Mouse (Mus musculus): ENCODE measurements around the gene Vcl. TPM values are rescaled to one million over a fixed set of nuclear protein-coding genes. Genes with fewer than 3 reads are reported as not detected.

Gene Vcl
- 10 to 100 TPM; 62.3 to 64.9 TPM for total RNA-seq (2021)
- long read RNA-seq, experiment 1, full-length matches to known transcripts = 14 of 46 reads
- long read RNA-seq, experiment 1, partial matches to known transcripts = 12 of 46 reads
- long read RNA-seq, experiment 1, other reads (novel, unspliced or antisense) = 20 of 46 reads
- long read RNA-seq, experiment 2, full-length matches to known transcripts = 9 of 31 reads
- long read RNA-seq, experiment 2, partial matches to known transcripts = 11 of 31 reads
- long read RNA-seq, experiment 2, other reads (novel, unspliced or antisense) = 11 of 31 reads

DNA sequence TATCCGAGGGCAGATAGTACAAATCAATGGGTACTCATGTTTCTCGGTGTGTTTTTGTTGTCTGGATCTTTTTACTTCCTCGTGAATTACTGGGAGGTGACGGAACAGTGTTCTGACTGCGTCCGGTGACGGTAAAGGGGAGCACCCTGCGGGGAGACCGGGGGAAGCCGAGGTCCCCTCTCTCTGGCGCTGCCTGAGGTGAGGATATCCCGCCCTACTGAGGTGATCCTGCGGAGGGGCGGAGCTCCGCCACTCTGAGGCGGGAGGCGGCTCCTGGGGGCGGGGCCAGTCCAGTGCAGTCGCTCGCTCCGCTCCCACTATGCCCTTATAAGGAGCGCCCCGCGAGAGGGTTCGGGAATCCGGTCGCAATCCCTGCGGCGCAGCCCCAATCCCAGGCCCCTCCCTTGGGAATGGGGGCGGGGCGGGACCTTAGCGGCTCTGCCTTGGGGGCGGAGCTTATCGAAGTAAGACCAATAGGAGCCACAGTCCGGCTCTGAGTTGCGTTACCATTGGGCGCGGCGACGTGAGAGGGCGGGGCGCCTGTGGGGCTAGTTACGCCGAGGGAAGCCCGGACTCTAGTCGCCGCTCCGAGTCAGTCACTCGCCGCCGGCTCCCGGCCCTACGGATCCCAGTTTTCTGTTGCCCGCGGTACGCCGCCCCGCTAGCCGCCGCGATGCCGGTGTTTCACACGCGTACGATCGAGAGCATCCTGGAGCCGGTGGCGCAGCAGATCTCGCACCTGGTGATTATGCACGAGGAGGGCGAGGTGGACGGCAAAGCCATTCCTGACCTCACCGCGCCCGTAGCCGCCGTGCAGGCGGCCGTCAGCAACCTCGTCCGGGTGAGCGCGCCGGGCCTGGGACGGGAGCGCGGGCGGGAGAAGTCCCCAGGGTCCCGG, at the start of gene Vcl:
Gene Vcl, plus strand, starts transcription at position 551 of the 898 bp plus-strand sequence.
- DNase-seq (ENCODE audit: low spot score) = peak; percentile 100

DNA sequence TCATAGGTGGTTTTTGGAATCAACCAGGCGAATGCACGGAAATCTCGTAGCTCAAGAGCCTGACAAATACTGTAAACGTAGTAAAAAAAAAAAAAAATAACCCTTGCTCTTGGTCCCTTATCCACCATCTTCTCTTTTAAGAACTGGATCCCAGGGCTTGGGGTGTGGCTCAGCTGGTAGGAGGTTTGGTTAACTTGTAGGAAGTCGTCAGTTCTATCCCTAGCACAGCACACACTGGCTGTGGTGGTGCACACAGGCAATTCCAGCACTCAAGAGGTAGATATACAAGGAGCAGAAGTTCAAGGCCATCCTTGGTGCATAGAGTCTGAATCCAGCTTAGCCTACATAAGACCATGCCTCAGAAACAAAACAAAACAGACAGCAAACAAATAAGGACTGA, 44.5 kb upstream of the Vcl start:
- no peak for DNase-seq (ENCODE audit: low spot score)

DNA sequence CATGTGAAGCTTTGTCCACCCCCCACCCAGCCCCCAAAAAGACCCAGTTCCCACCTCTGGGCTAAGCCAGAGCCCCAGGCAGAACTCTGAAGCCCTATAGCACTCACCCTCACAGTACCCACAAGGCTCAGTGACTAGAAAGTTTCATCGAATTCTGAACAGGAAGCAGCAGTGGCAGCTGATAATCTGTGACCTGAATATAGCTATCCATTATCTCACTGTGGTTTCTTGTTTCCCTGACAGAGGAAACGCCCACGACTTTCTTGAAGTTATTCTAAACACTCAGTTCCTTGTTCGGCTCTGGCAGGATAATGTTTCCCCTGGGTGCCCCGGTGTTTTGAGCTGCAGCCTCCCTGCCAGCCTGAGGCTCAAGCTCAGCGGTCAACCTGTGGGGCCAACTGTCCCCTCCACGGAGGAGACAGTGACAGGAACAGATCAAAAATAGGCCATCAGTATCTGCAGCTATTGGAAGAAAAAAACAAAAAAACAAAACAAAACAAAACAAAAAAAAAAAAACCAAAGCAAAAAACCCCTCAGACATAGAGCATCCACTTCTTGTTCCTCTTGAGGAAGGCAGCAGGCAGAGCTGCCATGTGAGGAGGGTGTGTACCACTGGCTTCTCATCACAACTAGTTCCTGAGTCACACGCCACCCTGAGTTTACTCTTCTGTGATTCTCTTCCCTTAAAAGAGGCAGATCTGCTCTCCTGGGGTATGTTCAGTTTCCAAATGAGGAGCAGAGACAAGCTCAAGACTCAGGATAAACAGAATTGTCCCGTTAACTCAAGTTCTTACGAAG, 43.9 kb upstream of the Vcl start:
- DNase-seq (ENCODE audit: low spot score) = no peak

DNA sequence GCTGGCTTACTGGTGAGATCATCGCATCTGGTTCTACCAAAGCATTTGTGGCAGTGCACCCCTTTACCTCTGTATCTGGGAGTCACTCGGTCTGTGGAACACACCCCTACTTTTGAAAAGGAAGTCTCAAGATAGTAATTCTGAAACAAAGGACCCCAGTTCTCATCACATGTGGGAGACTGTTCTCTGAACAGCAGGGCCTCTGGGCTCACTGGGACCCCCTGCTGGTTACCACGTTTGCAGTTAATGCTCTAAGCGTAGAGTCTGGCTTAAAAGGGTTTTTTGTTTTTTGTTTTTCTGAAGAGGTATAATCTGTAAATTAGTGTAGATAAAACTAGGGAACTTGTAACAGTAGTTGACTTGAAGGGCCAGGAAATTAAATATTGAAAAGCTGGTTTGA, 42.9 kb upstream of the Vcl start:
- peak; percentile 37 for DNase-seq (ENCODE audit: low spot score)

GRCm38 (mm10) chr14:20887541-20888085, 41.6 kb upstream of the Vcl start:
- no peak for DNase-seq (ENCODE audit: low spot score)

DNA sequence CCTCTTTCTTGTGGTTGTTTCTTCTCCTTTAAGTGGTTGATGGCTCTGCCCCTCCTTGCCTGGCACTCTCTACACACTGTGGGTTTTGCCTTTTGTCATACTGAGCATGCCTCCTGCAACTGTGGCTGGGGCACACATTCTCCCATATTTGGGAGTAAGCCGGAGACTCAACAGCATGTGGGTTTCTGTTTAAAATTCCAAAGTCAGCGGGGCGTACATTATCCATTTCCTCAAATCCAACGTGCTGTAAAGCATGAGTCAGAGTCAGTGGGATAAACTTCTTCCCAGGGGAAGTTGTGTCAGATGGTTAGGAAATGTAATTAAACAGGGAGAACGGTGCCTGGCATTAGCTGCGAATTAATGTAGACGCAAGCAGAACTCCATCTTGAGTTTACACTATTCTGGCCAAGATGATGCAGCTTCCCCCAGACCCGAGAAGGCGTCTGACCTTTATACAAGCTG, 37.2 kb upstream of the Vcl start:
- peak; percentile 26 for DNase-seq (ENCODE audit: low spot score)

GRCm38 (mm10) chr14:20893815-20894214, 35.4 kb upstream of the Vcl start:
- no peak for DNase-seq (ENCODE audit: low spot score)

GRCm38 (mm10) chr14:20901267-20901666, 27.9 kb upstream of the Vcl start:
- DNase-seq (ENCODE audit: low spot score) = no peak

GRCm38 (mm10) chr14:20903137-20903536, 26.1 kb upstream of the Vcl start:
- DNase-seq (ENCODE audit: low spot score) = no peak

- DNase-seq (ENCODE audit: low spot score) = no peak
These were observed 17.4 kb upstream of the Vcl start for GRCm38 (mm10) chr14:20911811-20912210.

GRCm38 (mm10) chr14:20914415-20914814, 14.8 kb upstream of the Vcl start:
- no peak for DNase-seq (ENCODE audit: low spot score)

DNA sequence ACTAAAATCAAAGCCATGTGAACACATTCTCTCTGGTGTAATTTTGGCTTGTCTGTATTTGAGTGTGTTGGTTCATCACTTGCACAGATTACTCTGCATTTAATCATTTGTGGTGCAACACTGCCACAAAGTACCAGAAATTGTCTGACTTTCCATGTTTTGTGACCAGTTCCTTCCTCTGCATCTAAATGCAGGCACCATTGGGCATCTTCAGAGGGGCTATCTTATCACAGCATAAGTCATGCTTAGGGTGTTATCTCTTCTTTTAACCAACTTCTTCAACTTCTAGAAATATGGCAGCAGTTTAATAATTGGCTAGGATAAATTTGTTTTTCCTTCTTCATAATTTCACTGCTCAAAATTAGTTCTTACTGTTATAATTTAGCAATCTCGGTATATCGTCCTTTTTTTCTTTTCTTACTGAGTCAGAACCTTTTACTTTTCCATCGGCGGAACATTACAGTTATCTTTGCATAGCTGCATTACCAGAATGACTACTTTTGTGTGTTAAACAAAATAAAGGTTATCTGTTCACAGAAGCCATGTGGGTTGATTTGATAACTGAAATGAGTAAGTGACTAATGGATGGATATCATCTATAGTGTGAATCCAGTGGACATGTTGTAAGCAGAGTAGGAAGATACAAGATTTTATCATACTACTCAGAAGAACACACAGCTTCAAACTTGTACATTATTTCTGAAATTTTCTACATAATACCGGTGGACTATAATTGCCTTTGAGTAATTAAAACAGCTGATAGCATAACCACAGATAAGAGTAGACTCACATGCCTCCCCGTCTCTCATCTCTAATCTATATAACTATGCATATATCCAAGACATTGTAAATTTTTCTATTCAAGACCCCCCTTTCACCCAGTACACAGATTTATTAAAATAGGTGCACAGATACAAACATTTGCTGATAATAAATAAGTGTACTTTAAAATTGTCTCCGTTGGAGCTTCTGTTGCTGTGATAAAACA, 12.3 kb upstream of the Vcl start:
- DNase-seq (ENCODE audit: low spot score) = no peak

- no peak for DNase-seq (ENCODE audit: low spot score)
These were observed 5.0 kb upstream of the Vcl start for GRCm38 (mm10) chr14:20924071-20924789.

DNA sequence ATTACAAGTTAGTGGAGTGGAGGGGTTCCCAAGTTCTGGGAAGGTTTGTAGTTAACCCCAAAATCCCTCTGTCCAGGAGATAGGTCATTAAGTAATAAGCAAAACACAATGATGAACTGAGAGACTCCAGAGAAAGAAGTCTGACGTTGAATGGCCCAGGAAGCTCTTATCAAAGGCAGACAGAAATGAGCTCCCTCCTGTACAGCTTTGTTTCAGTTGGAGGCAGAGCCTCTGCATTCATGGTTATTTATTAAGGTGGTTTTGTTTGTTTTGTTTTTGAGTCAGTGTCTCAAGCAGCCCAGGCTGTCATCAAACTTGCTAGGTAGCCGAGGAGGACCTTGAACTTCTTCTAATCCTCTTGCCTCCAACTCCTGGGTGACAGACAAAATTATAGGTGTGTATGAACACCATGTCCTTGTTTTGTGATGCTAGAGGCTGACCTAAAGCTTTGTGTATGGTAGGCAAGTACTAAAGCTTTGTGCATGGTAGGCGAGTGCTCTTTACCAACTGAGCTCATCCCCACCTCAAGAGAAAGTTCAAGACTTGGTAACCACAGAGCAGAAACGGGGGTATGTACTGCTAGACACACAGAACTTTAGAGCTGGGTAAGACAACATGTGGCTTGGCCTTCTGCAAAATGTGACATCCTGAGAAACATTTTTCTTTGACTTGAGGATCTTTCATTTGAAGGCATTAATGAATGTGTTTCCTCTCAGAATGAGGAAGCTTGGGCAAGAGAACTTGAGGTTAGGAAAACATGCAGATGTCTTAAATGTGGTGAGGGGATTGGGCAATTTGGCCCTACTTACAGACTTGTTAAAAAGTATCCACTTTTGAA, 1.5 kb upstream of the Vcl start:
- DNase-seq (ENCODE audit: low spot score) = no peak

DNA sequence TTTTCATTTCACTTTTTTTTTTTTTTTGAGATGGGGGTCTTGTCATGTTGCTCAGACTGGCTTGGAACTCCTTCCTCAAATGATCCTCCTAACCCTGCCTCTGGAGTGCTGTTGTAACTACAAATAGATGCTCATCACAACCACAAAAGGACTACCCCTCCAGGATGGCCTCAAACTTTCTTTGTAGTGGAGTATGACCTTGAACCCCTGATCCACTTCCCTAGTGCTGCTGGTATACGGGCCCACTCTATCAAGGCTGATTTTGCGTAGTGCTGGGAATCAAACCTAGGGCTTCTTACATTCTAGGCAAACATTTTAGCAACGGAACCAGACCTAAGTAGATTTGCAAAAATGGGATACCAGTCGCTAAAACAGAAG, 901 bp upstream of the Vcl start:
- DNase-seq (ENCODE audit: low spot score) = no peak

DNA sequence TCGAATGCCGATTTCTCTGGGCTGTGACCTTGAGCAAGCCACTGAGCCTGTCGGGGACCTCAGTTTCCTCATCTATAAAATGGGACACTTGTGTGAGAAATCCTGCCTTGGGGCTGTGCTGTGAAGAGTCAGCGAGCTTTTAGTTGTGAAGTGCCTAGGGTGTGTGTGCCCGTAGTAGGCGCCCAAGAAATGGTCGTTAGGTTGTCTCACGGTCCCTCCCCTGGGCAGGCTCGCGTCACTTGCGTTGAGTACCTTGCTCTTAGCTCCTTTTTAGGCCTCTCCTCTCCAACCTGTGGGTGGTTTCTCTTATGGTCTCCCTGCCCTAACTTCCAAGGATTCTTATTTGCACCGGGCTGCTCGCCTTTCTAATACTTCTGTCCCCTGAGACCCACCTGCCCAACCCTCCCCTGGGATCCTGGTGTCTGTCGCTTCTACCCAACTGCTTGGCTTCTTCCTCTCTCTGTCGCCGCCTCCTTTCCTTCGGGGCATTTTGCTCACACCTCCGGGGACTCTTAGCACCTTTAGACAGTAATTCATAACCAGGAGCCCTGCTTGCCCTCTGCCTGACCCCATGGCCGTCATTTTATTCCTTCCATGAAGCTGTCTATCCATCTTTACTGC, 726 bp downstream of the Vcl start:
- no peak for DNase-seq (ENCODE audit: low spot score)

- DNase-seq (ENCODE audit: low spot score) = no peak
These were observed 1.5 kb downstream of the Vcl start for GRCm38 (mm10) chr14:20930481-20931391.
